Mouse (Mus musculus): ENCODE data around the gene Ppp1r17. TPM values are rescaled to one million over a fixed set of nuclear protein-coding genes. Genes with fewer than 3 reads are reported as not detected.

Gene Ppp1r17
- not detected for polyA plus RNA-seq (2015; fragmentation: Illumina TruSeq; extraction: RNeasy Lipid Tissue Mini Kit (QIAGEN cat#74804); ENCODE audit: insufficient read depth, low read depth, low replicate concordance)

DNA sequence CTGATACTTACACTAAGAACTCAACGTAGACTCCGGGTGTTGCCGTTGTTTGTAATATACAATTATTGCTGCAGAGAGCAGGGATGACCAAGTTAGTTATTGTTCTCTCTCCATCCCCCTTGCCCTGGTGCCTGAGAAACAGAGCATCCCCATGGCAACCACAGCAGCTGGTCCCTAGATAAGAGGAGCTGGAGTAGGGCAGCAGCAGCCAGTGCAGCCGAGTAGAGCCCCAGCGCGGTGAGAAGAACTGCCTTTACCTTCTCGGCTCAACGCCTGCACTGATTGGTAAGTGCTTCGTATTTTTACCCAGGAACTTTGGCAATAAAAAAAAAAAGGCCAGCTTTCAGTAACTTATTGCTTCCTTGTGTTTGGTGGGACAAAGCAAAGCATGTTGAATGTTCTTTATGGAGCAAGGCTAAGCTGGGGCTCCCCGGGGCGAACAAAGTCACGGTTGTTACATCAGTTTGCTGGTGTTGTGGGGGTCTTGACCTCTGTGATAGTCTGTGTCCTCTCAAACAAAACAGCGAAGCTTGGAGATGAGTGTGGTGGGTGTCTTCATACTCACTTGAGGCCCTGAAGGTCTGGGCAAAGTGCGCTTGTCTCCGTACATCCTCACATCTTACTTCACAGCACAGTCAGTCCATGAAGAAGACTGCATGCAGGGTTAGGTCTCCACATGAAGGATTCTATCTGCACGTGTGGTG lies at the start of gene Ppp1r17:
TSS of gene Ppp1r17 (plus strand) at position 207 of the 704 bp plus-strand sequence.

Other genes starting within 250 kb of the Ppp1r17 start
- gene Itprid1, start 180.6 kb upstream of the Ppp1r17 start, polyA plus RNA-seq (2015; fragmentation: Illumina TruSeq; extraction: RNeasy Lipid Tissue Mini Kit (QIAGEN cat#74804); ENCODE audit: insufficient read depth, low read depth, low replicate concordance): not detected

Measured in pancreas, adult 10 weeks (tissue).